Mouse (Mus musculus) erythroblast, embryonic 14.5 days (primary cell): ENCODE data around the gene Tcf7l1.

Source experiments
- GATA1 ChIP-seq: IDR thresholded peaks from 2 replicates; pipeline ENCODE4 v1.6.1; 2012; ENCODE audit warnings: low read length, inconsistent platforms, mixed read lengths
- TAL1 ChIP-seq: IDR thresholded peaks from 3 replicates; pipeline ENCODE4 v1.6.1; 2012; ENCODE audit warnings: low read length, inconsistent platforms, mixed read lengths

- no peak for TF ChIP-seq GATA1
- TF ChIP-seq TAL1: no peak
Measured at GRCm38 (mm10) chr6:72648002-72648595, 141.0 kb downstream of the Tcf7l1 start.
